7 mouse cellular contexts compared by ENCODE assay signal in the genomic region with DNA sequence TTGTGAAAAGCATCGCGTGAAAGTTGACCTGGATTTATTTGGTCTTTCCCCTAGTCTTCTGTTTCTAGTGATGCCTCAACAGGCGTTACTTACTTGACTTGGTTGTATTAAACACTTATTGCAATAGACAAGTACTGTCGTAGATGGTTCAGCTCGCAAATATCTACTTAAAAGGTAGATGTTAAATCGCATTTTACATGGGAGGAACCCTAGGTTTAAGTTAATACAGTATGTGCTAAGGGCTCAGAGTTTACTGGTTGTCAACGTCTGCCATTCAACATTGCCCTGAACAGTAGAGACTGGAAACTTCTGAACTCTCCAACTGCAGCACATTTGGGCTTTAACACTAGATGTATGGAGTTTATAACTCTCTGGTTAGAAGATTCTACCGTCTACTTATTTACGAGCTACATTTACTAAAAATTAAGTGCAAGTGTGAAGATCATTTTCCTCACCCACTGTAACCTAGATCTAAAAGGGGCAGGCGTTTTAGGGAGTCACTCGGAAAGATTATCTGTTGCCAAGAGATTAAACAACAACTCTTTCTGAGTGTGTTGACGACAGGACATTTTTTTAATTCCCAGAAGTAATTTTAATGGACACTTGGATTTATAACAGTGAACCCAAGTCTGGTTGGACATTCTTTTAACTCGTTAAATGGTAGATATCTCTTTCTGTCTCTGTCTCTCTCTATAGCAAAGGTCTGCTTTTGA. TPM values are rescaled to one million over a fixed set of nuclear protein-coding genes. Genes with fewer than 3 reads are reported as not detected.
DNase-seq lines count a peak whose midpoint lies in the region; ATAC-seq and TF ChIP-seq lines count a peak whose summit lies in the region.

No protein-coding gene starts in this region.

- peak; percentile 58 for ATAC-seq in erythroid progenitor cell, adult 5-6 weeks (replicated peaks; ENCODE audit: low FRiP score, poor library complexity, severe bottlenecking)

- H3K27me3 ChIP-seq in thymus, adult 2 months (ENCODE audit: control insufficient read depth, insufficient read depth, low read length) = no peaks in the 10 kb centered on the region

- peak overlapping the region; percentile 82 for H3K4me3 ChIP-seq in thymus, adult 2 months (ENCODE audit: control insufficient read depth, insufficient read depth, low read length)

- no peak; the same call in 1 of the 2 replicates for TF ChIP-seq CTCF in thymus, adult 2 months (IDR thresholded peaks at IDR 0.05; ENCODE audit: borderline replicate concordance, control insufficient read depth, extremely low read depth, insufficient read depth, low read length, poor library complexity)

- TF ChIP-seq POLR2A in thymus, adult 2 months (IDR thresholded peaks at IDR 0.05; ENCODE audit: control insufficient read depth, extremely low read depth, insufficient read depth, low read length, poor library complexity) = no peak

- peak overlapping the region; percentile 38; the same call in 1 of the 2 replicates for H3K27ac ChIP-seq in thymus, adult 2 months (ENCODE audit: control insufficient read depth, insufficient read depth, low read length)

- peaks cover 3% of the 10 kb centered on the region for H3K4me1 ChIP-seq in thymus, adult 2 months (replicated peaks; ENCODE audit: control insufficient read depth, insufficient read depth, low read length)

- no peak for DNase-seq in thymus, adult 2 months
- no peak for DNase-seq in thymus, adult 18-20 months
- DNase-seq in liver = peak; percentile 6
- DNase-seq in urinary bladder, postnatal 4 days (ENCODE audit: low spot score in 2 of 2) = no peak
- DNase-seq in T-cell, adult 2 months (ENCODE audit: low spot score) = no peak
- DNase-seq in ovary, postnatal 14 days (ENCODE audit: low spot score) = no peak

- H3K36me3 ChIP-seq in thymus, adult 2 months (ENCODE audit: control insufficient read depth, insufficient read depth, low read length) = peaks cover 8% of the 10 kb centered on the region

- WGBS in thymus, adult 2 months = 24% methylated on average over 13 of the region's 13 CpGs

RNA-seq across cellular contexts. Expression of a gene that starts 0.7 kb away (rescaled TPM):
- 3.2 and 3.5 TPM in 2 replicates for polyA plus RNA-seq in thymus, adult 2 months (2012; rRNA removed)
- total RNA-seq in erythroid progenitor cell, adult 5-6 weeks (2015; ENCODE audit: low replicate concordance) = 21.3 and 22.2 TPM in 2 replicates
- total RNA-seq in erythroid progenitor cell, adult 5-6 weeks (2017; ENCODE audit: low replicate concordance) = 28.4 and 50.7 TPM in 2 replicates

RNA-seq across cellular contexts. Expression of a gene that starts 1.1 kb away (rescaled TPM):
- 9.4 and 10.4 TPM in 2 replicates for polyA plus RNA-seq in thymus, adult 2 months (2012; rRNA removed)
- total RNA-seq in erythroid progenitor cell, adult 5-6 weeks (2015; ENCODE audit: low replicate concordance) = 28.8 and 49.9 TPM in 2 replicates
- total RNA-seq in erythroid progenitor cell, adult 5-6 weeks (2017; ENCODE audit: low replicate concordance) = 23.5 and 27.3 TPM in 2 replicates

RNA-seq across cellular contexts. Expression of a gene that starts 49.1 kb away (rescaled TPM):
- 0.54 and 1.3 TPM in 2 replicates for polyA plus RNA-seq in thymus, adult 2 months (2012; rRNA removed)
- 128 and 134 TPM in 2 replicates for total RNA-seq in erythroid progenitor cell, adult 5-6 weeks (2015; ENCODE audit: low replicate concordance)
- total RNA-seq in erythroid progenitor cell, adult 5-6 weeks (2017; ENCODE audit: low replicate concordance) = 324 and 373 TPM in 2 replicates

RNA-seq across cellular contexts. Expression of a gene that starts 49.3 kb away (rescaled TPM):
- polyA plus RNA-seq in thymus, adult 2 months (2012; rRNA removed) = 2.7 and 2.9 TPM in 2 replicates
- total RNA-seq in erythroid progenitor cell, adult 5-6 weeks (2015; ENCODE audit: low replicate concordance) = 72.5 and 74.6 TPM in 2 replicates
- 56.1 and 100 TPM in 2 replicates for total RNA-seq in erythroid progenitor cell, adult 5-6 weeks (2017; ENCODE audit: low replicate concordance)
